Mouse (Mus musculus) embryo, embryonic 11 days (tissue): ENCODE measurements around the gene Cptp.
A peak's percentile ranks its signal among the peaks of the same experiment; 100 is the strongest.

Source experiments
- DNase-seq: peaks from one replicate; pipeline ENCODE4 v3.0.0-alpha.2; 2015

Gene Cptp

DNA sequence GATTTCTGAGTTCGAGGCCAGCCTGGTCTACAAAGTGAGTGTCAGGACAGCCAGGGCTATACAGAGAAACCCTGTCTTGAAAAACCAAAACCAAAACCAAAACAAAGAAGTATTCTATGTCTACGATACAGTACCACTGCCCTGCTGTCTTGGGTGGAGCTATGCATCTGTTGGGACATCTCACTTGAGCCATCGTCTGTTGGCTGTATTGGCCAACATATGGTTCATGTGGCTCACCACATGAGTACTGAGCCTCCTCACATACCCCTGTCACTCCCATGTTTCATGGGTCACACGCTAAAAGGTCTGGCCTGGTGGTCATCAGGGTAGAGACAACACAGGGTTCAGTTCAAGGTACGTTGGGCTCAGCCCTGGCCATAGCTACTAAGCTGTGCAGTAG lies 17.1 kb upstream of the Cptp start:
- DNase-seq, result no peak

DNA sequence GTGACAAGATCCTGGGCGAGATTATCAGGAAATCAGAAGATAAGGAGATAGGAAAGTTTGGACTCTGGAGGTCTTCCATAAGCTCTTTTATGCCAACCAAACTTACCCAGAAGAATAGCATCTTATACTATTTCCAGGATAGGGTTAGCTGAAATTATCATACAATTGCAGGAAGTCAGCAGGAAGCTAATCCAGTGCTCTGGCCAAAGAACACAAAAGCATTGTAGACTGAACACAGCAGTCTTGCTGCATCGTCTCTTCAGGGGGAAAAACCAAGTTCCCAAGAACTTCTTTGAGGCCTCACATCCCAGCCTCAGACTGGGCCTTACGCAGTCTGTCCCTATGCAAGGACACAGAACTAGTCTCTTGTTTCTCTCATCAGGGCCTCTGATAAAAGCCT lies 14.3 kb upstream of the Cptp start:
- DNase-seq, result no peak

DNA sequence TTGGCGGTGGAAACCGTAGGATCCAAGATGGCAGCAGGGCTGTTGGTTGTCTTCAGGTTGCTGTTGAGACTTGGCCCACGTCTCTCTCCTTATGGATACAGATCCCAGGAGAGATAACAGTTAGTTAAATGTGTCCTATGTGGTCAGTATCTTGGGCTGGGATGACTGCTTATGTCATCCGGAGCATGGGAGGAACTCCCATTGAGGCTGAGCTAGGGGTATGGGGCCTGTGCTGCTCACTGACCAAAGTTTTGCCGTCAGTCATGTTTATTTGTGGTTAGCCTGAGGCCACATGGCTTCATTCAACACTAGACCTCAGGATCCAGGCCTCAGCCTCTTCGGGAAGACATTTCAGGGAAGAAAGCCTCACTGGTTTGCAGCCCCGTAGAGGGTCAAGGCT lies 2.2 kb upstream of the Cptp start:
- no peak for DNase-seq

DNA sequence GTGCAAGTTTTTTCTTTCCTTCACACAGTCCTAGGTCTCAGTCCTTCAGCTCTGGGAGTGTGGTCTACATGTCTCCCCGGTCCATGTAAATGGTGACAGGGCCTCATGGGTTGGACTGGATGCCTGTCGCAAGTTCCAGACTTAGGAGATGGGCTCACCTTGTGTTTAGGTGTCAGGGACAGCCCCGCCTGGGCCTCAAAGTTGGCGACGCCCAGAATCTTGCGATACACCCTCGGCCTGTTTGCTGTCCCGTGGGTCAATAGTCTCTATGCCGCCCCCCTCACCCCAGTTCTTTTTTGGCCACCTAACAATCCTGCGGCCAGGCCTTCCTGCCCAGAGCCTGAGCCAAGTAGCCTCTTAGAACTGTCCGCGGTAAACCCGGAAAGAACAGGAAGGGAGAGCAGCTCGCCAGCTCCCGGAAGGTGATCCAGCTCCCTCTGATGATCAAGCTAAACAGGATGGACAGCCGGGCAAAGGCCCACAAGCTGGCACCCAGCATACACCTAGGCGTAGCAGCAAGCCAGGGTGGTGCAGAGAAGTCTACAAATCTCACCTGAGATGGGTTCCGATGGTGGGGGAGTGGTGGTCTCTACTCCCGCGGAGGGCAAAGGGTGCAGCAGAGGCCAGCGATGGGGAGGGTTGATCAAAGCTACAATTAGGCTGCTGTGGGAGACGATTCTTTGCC lies 484 bp downstream of the Cptp start:
- DNase-seq, result no peak

DNA sequence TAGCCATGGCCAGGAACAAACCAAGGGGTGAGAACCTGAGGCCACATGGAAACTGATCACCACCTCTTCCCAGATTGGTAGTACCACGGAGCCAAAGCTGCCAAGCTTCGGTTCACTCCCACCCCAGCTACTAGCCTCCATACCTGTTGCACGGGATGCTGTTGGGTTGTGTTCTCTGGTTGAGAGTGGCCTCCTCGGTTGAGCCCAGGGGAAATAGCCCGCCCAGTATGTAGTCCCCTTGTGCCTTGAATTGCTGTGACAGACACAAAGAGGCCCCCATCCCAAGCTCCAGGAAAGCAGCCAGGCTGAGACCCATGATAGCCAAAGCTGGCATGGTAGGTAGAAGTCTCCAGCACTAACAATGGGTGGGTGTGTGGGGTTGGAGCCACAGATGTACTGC lies 6.2 kb downstream of the Cptp start, which contains the start of gene Tas1r3:
TSS of gene Tas1r3 (minus strand) at position 362 of the 400 bp plus-strand sequence.
- DNase-seq, result no peak

DNA sequence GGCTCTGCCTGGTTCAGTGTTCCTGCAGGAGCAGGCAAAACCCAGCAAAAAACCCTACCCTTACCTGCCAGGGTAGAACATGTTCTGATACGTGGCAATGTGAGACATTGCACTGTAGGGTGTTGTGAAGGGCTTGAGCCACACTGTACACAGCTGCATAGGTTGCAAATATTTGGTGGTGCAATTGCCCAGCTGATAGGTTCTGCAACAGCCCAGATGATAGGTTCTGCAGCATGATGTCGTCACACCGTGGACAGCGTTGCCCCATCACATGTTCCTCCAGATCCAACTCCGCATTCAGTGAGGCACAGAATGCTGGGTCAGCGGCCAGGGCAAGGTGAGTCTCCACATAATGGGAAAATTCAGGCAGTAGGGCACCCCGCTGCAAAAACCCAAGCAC lies 7.5 kb downstream of the Cptp start:
- no peak for DNase-seq

DNA sequence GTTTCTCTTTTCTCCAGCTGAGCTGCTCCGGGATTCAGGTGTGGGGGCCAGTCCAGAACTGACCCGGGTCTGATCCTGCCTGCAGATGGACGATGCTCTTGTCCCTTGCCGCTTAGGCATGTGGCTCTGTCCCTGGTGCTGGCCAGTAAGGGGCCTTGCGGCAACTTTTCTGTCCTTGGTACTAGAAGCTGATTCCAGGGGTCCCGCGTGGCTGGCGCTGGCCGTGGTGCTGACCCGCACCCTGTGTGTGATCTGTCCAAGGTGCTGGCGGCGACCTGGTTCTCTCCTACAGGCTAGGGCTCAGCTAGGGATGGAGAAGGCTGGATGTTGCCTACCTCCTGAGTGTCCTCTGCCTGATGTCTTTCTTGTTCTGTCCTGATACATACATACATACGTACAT lies 9.9 kb downstream of the Cptp start:
- peak; percentile 85 for DNase-seq

DNA sequence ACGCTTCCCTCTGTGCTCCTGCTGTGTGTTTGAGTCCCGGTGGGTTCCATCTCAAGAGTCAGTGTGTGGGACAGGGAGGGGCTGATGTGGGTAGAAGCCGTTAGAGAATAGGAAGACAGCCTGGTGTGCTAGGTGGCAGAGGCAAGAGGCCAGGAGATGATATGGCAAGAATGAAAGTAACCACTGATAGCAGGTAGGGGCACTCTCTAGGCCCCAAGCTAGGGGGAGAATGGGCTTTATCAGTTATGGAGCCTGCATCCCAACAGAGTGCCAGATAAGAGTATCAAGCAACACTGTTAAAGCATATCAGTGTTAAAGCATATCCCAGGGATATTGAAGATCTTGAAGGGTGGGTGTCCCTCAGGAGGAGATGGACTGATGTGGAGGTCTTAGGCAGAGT lies 12.4 kb downstream of the Cptp start:
- no peak for DNase-seq

DNA sequence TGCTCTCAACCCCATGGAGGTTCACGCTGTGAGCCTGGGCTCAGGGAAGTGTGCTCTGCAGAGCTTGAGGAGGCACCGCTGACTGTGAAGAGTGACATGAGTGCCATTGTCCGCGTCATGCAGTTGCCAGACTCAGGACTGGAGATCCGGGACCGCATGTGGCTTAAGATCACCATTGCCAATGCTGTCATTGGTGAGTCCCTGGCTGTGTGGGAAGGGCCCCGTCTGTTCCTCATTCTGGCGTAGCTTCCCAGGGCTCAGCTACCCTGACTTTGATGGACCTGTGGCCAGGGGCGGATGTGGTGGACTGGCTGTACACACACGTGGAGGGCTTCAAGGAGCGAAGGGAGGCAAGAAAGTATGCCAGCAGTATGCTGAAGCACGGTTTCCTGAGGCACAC lies 13.2 kb downstream of the Cptp start:
- DNase-seq, result no peak

DNA sequence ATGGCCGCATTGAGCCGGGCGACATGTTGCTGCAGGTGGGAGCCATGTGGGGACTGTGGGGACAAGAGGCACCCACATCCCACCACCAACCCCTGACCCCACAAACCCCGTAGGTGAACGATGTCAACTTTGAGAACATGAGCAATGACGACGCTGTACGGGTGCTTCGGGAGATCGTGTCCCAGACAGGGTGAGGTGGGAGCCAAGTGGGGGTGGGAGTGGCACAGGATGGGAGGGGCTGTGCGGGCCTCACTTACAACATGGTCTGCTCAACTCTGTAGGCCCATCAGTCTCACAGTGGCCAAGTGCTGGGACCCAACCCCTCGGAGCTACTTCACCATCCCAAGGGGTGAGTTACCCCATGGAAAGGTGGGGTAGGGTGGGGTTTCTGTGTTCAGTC lies 14.2 kb downstream of the Cptp start:
- DNase-seq, result no peak

DNA sequence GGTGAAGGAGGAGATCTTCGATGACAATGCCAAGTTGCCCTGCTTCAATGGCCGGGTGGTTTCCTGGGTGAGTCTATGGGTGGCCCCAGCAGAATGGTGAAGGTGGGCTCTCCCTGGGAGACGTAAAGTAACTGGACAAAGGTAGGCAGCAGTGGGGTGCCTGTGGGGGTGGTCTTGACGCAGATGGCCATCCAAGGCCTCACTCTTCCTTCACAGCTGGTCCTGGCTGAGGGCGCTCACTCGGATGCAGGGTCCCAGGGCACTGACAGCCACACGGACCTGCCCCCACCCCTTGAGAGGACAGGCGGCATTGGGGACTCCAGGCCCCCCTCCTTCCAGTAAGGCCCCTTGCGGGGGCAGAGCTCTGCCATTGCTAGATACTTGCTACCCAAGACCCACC lies 15.8 kb downstream of the Cptp start:
- no peak for DNase-seq

DNA sequence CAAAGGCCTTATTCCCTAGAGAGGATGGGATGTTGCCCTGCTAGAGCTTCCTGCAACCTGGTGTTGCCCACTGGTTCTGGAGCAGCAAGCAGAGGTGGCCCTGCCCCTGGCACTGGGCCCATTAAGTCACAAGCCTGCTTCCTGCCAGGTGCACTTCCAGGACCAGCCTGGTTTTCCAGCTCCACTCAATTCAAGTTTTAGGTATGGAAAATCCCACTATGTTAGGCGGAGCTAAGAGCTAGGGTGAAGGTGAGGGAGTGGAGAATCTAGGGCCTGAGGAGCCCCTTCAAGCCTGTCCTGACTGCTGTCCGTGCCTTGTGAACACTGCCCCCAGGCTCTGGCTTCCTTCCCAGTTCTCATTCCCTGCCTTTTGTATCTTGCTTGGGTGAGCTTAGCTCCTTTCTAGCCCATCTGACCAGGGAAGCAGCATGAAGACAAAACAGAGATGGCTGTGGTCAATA lies 17.3 kb downstream of the Cptp start:
- no peak for DNase-seq

DNA sequence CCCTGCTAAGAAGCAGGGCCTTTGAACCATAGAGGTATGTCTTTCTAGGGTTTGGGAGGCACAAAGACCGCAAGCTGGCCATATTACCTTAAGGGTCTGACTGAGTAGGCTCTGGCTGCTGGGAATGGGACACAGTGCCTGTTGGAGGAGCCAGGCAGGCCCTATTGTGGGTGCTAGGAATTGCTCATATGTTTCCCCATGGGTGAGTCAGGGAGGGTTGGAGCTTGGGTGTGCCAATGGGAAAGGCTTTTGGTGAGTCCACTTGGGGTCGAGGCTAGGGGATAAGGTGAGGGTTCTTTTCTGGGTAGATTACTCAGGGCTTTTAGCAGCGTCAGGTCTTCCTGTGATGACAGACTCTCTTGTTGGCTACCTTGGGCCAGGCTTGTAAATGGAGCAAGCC lies 17.9 kb downstream of the Cptp start:
- no peak for DNase-seq

DNA sequence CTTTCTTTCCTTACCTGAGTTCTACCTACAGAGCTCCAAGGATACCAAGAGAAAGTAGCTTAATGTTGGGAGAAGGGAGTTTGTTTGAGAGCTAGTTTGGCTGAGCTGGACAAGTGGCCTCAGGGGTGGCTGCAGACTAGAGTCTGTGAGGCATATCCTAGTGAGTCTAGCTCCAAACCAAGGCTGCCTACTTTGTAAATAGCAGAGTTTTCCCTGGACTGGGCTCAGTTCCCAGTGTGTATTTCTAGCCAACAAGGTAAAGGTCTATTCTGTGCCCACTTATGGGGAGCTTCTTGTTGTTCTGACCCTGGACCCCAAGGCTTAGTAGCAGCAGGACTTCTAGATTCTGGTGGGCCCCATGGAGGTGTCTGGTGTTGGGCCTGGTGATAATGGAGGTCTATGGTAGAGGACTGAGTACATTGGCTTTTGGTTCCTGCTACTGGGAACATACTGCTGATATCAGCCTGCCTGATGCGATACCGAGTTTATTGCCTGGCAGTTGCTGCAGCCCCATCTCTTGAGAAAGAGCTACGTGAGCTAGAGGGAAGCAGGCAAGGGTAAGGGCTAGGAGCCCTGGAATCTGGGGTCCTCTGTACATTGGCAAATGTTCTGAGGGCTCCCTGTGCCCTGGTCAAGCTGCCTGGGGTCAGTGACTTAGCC lies 19.3 kb downstream of the Cptp start:
- DNase-seq, result no peak

DNA sequence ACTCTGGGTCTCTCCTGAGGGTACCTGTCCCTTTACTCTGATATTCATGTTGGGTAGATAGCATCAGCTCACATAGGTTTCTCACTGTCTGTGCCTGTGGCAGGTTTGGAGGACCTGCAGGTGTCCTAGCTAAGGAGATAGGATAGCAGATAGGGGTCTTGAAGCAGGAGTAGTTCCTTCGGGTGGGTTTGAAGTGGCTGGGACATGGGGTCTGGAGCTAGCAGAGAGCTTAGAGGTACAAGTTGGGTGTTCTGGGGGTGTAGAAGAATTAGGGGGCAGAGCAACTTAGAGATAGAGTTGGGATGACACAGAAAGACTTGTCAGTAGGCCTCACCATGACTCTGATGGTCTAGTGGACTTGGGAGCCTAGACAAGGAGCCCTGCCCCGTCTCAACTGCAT lies 19.8 kb downstream of the Cptp start:
- no peak for DNase-seq

DNA sequence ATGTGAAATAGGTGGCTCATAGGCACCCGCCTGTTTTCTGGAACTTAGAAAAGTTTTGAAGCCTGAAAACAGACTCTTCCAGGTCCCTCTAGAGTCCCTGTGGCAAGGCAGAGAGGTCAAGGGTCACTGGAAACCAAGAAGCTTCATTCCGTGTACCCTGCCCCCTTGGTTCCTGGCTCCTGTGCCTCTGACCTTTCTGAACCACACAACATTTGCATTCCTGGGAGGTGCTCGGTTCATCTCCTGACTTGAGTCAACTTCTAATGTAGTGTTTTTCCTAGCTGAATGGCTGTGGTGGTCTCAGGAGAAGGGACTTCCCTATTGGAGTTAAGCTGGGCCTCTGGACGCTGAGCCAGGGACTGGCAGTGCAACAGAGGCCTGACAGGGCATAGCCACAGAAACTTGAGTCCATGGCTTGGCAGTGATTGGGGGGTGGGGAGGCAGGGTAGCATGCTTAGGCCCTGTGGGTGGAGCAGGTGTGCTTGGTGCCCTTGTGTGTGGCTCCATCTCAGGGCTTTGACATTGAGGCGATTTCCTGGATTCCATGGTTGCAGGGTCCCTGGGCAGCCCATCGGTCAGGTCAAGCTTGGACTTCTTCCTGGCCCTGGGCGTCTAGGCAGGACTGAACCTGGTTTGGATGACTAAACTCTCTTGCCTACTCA lies 20.7 kb downstream of the Cptp start:
- DNase-seq, result no peak

DNA sequence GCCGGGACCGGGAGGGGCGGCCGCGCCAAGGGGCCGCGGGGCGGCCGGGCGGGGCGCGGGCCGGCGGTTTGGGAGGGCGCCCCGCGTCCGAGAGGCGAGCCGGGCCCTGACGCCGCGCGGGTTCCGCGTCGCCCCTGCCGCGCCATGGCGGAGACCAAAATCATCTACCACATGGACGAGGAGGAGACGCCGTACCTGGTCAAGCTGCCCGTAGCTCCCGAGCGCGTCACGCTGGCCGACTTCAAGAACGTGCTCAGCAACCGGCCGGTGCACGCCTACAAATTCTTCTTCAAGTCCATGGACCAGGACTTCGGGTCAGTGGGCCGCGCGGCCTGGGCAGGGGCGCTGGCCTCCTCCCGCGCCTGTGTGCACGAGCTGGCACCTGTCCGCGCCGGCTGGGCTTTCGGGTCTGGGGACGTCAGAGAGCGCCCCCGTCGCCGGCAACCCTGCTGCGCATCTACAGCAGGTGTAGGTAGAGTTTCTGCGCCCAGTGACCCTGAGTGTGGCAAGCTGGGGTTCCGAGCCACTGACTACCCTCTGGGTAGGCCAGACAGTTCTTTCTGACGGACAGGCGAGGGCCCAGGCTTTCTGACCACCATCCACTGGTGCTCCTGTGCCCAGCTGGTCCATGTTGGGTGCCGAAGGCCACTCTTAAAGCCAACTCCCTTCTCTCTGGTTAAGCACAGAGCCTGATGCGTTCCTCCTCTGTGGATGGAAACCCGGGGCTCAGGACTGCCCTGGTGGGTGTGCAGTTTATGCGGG lies 21.5 kb downstream of the Cptp start:
- DNase-seq, result peak; percentile 55

DNA sequence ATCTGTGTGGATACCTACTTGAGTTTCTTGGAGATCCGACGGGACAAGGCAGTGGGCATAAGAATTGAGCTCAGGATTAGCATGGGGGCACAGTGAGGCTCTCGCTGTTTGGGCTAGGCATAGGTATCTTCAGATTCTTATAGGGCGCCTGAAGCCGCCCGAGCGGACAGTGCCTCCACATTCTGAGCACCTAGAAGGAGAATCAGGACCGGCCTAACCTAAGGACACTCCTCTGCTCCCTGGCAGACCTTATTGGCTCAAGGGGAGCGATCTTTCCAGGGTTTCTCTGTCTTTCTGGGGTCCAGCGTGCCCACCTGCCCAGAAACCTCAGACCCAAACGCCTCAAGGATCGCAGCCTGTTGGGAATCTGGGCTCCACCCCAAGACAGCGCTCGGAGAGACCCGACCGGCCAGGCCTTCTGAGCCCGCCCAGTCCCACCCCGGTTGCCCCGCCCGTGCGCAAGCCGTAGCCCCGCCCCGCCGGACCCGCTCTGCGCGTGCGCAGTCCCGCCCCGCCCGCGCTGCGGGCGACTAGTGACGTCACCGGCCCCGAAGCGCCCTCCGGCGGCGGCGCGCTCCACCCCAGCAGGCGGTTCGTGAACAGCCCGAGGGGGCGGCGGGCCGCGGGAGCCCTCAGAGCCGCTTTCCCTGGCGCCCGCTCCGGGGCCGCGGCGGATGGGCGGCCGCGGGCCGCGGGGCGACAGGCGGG lies 22.2 kb downstream of the Cptp start, which contains the start of gene Dvl1:
TSS of gene Dvl1 (plus strand) at position 532 of the 708 bp plus-strand sequence.
- DNase-seq, result peak; percentile 93

DNA sequence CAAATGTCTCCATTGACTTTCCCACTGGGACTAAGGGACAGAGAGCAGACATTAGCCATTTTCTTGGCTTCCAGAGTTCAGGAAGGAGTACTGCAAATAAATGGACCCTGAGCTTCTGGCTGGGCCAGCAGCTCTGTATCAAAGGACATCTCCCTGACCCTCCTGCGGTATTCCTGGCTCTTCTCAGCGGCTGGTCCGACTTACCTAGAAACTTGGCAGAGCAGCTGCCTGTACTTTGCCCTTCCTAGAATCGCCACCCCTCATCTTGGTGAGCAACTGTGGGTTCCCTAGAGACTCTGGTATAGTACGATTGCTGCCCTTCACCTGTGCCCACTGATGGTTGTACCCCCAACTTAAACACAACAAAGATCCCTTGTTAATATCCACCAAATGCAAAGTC lies 26.0 kb downstream of the Cptp start:
- no peak for DNase-seq

DNA sequence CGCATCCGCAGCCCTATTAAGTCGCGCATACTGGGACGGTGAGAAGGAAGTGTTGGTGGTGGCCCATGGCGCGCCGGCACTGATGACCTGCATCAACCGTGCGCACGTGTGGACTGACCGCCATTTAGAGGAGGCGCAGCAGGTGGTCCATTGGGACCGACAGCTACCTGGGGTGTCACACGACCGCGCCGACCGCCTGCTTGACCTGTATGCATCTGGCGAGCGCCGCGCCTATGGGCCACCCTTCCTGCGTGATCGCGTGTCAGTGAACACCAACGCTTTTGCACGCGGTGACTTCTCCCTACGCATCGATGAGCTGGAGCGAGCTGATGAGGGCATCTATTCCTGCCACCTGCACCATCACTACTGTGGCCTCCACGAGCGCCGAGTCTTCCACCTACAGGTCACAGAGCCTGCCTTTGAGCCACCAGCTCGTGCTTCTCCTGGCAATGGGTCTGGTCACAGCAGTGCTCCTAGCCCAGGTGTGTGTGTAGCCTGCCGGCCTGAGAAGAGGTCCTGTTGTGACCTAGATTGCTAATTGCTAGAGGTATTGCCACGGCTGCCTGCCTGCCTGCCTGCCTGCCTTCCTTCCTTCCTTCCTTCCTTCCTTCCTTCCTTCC lies 27.5 kb downstream of the Cptp start:
- no peak for DNase-seq

DNA sequence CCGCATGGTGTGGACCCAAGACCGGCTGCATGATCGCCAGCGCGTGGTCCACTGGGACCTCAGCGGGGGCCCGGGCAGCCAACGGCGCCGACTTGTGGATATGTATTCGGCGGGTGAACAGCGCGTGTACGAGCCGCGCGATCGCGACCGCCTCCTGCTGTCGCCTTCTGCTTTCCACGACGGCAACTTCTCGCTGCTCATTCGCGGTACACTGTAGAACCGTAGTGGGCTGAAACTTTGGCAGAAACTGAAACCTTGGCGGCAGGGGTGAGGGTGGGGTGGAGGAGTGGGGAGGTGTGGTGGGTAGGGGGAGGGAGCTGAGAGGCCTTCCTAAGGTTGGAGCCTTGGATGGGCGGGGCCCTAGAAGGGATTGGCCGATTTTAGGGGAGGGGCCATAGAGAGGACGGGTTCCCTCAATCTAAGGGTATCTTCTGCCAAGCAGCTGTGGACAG lies 28.2 kb downstream of the Cptp start:
- peak; percentile 78 for DNase-seq
